Mouse (Mus musculus) intestine, embryonic 15.5 days (tissue): ENCODE measurements around the gene Gm3543. TPM values are rescaled to one million over a fixed set of nuclear protein-coding genes. Genes with fewer than 3 reads are reported as not detected.
"Not testable (repeated sequence)": the region's sequence is repeated elsewhere in the genome, so short reads cannot be mapped to it uniquely, and the experiment has no call there.

Experiments used
- ATAC-seq: fragments of 200-750 bp; cut with Nextera tagmentation; 2 replicates; pipeline ENCODE4 v1.8.0; 2017; ENCODE audit warnings: moderate TSS enrichment, moderate library complexity
- H3K27ac ChIP-seq: fragments of 300-500 bp; sonication (generic); 2 replicates; pipeline ENCODE4 v1.5.1; 2015; ENCODE audit warnings: mild to moderate bottlenecking, inconsistent platforms
- H3K27me3 ChIP-seq: fragments of 300-500 bp; sonication (generic); replicated peaks from 2 replicates; pipeline ENCODE4 v1.6.1; 2015; ENCODE audit warnings: inconsistent platforms
- H3K36me3 ChIP-seq: fragments of 300-500 bp; sonication (generic); 2 replicates; pipeline ENCODE4 v1.6.1; 2015; ENCODE audit warnings: inconsistent platforms
- H3K4me1 ChIP-seq: fragments of 300-500 bp; sonication (generic); replicated peaks from 2 replicates; pipeline ENCODE4 v1.6.1; 2015; ENCODE audit warnings: inconsistent platforms
- H3K4me2 ChIP-seq: fragments of 300-500 bp; sonication (generic); replicated peaks from 2 replicates; pipeline ENCODE4 v1.6.1; 2015; ENCODE audit warnings: mild to moderate bottlenecking, inconsistent platforms
- H3K4me3 ChIP-seq: fragments of 300-500 bp; sonication (generic); replicated peaks from 2 replicates; pipeline ENCODE4 v1.5.1; 2015; ENCODE audit warnings: inconsistent platforms
- H3K9ac ChIP-seq: fragments of 300-500 bp; sonication (generic); 2 replicates; pipeline ENCODE4 v1.6.1; 2015; ENCODE audit warnings: inconsistent platforms
- H3K9me3 ChIP-seq: fragments of 300-500 bp; sonication (generic); 2 replicates; pipeline ENCODE4 v1.6.1; 2016; ENCODE audit warnings: inconsistent platforms
- WGBS: fragments of 180-500 bp; shearing (Covaris S2); methylation state at CpG from one replicate; pipeline ENCODE4 v1.1.7; 2015; 5-methylcytosine and 5-hydroxymethylcytosine counted together
- polyA plus RNA-seq: library from polyadenylated mRNA; unstranded; fragments of >200 nt; fragmentation: Nextera tagmentation; extraction: Ambion mirVana; gene quantifications from 2 replicates; pipeline ENCODE4 v1.2.1, GENCODE M21; 2015

Gene Gm3543
- polyA plus RNA-seq, result not detected in 2 replicates

DNA sequence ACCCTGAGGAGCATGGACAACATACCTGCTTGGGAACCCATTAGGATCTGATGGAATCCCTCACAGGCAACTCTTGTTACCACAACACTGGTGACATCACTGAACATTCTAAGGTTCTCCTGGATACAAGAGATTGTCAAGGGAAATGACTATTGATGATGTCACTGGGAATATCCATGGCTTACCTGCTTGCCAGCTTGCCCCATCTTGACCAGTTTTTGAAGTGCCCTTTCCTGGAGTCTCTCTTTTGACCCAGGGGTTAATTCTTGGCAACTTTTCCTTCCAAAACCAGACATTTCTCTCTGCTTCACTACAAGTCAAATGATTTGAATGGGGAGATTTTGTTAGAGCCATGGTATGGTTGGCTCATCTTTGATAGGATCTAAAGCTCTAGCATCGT is at the start of gene Gm3543:
TSS of gene Gm3543 (minus strand) at position 101 of the 400 bp plus-strand sequence.
- not testable (repeated sequence) for H3K4me3 ChIP-seq, H3K9me3 ChIP-seq, ATAC-seq, H3K4me1 ChIP-seq, H3K27me3 ChIP-seq, H3K9ac ChIP-seq, H3K4me2 ChIP-seq, H3K36me3 ChIP-seq, H3K27ac ChIP-seq
- WGBS, result 67% methylated on average over 1 of the region's 1 CpGs

DNA sequence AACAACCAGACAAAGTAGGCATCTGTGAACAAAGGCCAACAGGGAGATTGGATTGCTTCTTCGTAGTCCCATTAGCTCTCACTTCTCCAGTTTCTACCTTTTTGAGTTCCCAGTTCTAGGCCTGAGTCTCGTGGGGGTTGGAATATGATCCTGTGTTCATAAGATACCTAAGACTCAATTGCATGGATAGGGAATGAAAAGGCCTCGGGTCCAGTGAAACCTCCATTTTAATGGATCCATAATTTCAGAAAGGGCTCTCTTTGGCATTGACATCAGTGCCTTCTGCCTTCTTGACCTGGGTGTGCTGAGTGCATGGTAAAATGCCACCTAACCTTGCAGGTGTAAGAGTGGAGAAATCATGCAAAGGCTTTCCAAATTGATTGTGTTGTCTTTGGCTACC is 14.5 kb downstream of the Gm3543 start:
- not testable (repeated sequence) for H3K36me3 ChIP-seq, H3K4me3 ChIP-seq, H3K27ac ChIP-seq, H3K4me2 ChIP-seq, H3K4me1 ChIP-seq, ATAC-seq, H3K9me3 ChIP-seq, H3K9ac ChIP-seq, H3K27me3 ChIP-seq
- WGBS, result 60% methylated on average over 3 of the region's 3 CpGs

GRCm38 (mm10) chr14:41967827-41968226 is 15.3 kb downstream of the Gm3543 start, which contains the start of gene Gm6401:
TSS of gene Gm6401 (minus strand) at chr14:41967927.
- not testable (repeated sequence) for ATAC-seq, H3K4me1 ChIP-seq, H3K27ac ChIP-seq, H3K4me3 ChIP-seq, H3K9ac ChIP-seq, H3K9me3 ChIP-seq, H3K36me3 ChIP-seq, H3K27me3 ChIP-seq, H3K4me2 ChIP-seq
- 58% methylated on average over 1 of the region's 1 CpGs for WGBS

GRCm38 (mm10) chr14:41964095-41964494 is 19.0 kb downstream of the Gm3543 start:
- H3K27me3 ChIP-seq, H3K4me1 ChIP-seq, ATAC-seq, H3K36me3 ChIP-seq, H3K9me3 ChIP-seq, H3K4me2 ChIP-seq, H3K9ac ChIP-seq, H3K27ac ChIP-seq, H3K4me3 ChIP-seq: not testable (repeated sequence)
- WGBS, result 67% methylated on average over 4 of the region's 4 CpGs

DNA sequence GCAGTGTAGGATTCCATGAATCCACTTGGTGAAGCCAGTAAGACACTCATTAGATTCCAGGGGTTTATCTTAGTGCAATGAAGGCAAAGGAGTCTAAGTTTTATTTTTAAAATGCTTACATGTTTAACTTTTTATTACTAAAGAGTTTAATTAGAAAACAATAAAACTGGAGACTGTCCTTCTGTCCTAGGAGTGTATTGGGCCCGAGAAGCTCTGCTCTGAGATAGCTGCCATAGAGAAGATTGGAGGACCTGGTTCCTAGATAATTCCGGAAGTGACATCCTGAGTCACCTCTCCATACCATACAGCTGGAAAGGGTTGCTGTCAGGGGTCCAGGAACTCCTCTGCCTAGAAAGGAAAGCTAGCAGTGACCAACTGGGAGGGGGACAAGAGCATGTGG is 39.4 kb downstream of the Gm3543 start, which contains the start of gene 1700024B05Rik:
TSS of gene 1700024B05Rik (plus strand) at position 301 of the 400 bp plus-strand sequence.
- WGBS, result 54% methylated on average over 2 of the region's 2 CpGs
- not testable (repeated sequence) for H3K4me3 ChIP-seq, H3K36me3 ChIP-seq, H3K4me2 ChIP-seq, H3K27me3 ChIP-seq, ATAC-seq, H3K4me1 ChIP-seq, H3K27ac ChIP-seq, H3K9ac ChIP-seq, H3K9me3 ChIP-seq

Other genes starting within 250 kb of the Gm3543 start
- gene Gm7929, start 232.7 kb downstream of the Gm3543 start, polyA plus RNA-seq, result not detected in 2 replicates
- gene Gm47189, start 210.9 kb downstream of the Gm3543 start, polyA plus RNA-seq, result not detected in 2 replicates
- gene Gm7980, start 76.0 kb downstream of the Gm3543 start, polyA plus RNA-seq, result not detected in 2 replicates
- not detected in 2 replicates for gene 1700049E17Rik1, start 58.4 kb downstream of the Gm3543 start, polyA plus RNA-seq
- gene 1700024B05Rik, start 39.3 kb downstream of the Gm3543 start, polyA plus RNA-seq, result not detected in 2 replicates
- gene Gm6401, start 15.4 kb downstream of the Gm3543 start, polyA plus RNA-seq, result not detected in 2 replicates
- gene Gm7951, start 134.0 kb upstream of the Gm3543 start, polyA plus RNA-seq, result not detected in 2 replicates
- not detected in 2 replicates for gene Gm17027, start 179.3 kb upstream of the Gm3543 start, polyA plus RNA-seq
- gene Gm3573, start 207.5 kb upstream of the Gm3543 start, polyA plus RNA-seq, result not detected in 2 replicates